Mouse (Mus musculus) megakaryocyte, embryonic 14.5 days (primary cell): ENCODE data around the gene Slc2a1.

Source experiments
- FLI1 ChIP-seq: IDR thresholded peaks from 2 replicates; pipeline ENCODE4 v1.6.1; 2012; ENCODE audit warnings: low read length, inconsistent platforms, mixed read lengths
- GATA1 ChIP-seq: IDR thresholded peaks from 3 replicates; pipeline ENCODE4 v1.6.1; 2012; ENCODE audit warnings: mixed read lengths, low read length, inconsistent platforms, borderline replicate concordance

DNA sequence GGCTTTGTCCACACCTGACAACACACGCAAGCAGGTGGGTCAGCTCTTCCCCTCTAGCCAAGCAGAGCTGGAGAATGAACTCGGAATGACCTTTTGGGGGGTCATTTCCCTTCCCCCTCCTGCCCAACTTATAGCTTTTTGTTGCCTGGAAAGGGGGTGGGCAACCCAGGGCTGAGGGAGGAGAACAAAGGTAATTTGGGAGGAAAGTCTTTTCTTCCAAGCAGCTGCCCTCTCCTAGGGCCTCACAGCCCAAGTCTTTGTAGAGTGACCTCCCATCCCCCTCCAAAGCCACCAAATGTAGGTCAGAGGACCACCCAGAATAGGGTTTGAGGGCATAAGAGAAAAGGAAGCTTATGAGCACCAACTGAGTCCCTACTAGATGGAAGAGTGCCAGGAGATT, 34.9 kb upstream of the Slc2a1 start:
- TF ChIP-seq GATA1 (no peak), FLI1 (no peak)
